Mouse (Mus musculus): Measurements from ENCODE around the gene Os9. TPM values are rescaled to one million over a fixed set of nuclear protein-coding genes. Genes with fewer than 3 reads are reported as not detected.
A peak's percentile ranks its signal among the peaks of the same experiment; 100 is the strongest.
"Not testable (repeated sequence)": the region's sequence is repeated elsewhere in the genome, so short reads cannot be mapped to it uniquely, and the experiment has no call there.

Os9 gene
- total and polyA plus RNA-seq, 2 experiments from 2014 or later, result 119 to 128 TPM

- 91% methylated on average over 18 of the region's 18 CpGs for whole genome bisulfite sequencing
- no peak for TF ChIP-seq CTCF (IDR thresholded peaks at IDR 0.05; ENCODE audit: low read depth)
- Histone ChIP-seq H3K4me1 (ENCODE audit: insufficient read depth, low read length) (no peaks in the 10 kb centered on the region), H3K4me2 (ENCODE audit: low read depth, low read length) (no peak overlapping the region), H3K9me3 (ENCODE audit: low read length) (no peaks in the 10 kb centered on the region), H3K9ac (replicated peaks; ENCODE audit: low read length) (no peak overlapping the region), H3K4me3 (ENCODE audit: low read length) (no peak overlapping the region), H3K27ac (no peak overlapping the region), H3K27me3 (ENCODE audit: insufficient read depth, low read length) (no peaks in the 10 kb centered on the region), H3K36me3 (ENCODE audit: insufficient read depth, low read length) (no peaks in the 10 kb centered on the region)
- DNase-seq (ENCODE audit: low spot score) (no peak), ATAC-seq (no peak)
Observed at GRCm38 (mm10) chr10:127138328-127139141, 17.6 kb upstream of the Os9 start.

DNA sequence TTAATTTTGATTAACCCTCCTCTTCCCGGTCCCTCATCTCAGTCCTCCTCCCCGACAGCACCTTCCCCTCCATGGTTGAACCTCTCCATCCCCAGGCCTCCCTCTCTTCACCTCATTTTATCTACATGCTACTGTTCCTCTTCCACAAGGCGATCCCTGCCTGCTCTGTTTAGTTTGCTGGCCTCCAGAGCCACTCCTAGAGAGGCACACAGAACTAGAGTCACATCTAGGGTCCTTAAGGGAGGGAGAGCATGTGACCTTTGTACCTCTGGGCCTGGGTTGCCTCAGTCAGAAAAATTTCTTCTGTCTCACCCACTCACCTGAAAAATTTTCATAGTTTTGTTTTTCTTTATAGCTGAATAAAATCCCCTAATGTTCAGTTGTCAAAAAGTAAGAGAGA is 17.0 kb upstream of the Os9 start:
- Histone ChIP-seq H3K9me3 (ENCODE audit: low read length) (no peaks in the 10 kb centered on the region), H3K4me1 (ENCODE audit: insufficient read depth, low read length) (no peaks in the 10 kb centered on the region), H3K27me3 (ENCODE audit: insufficient read depth, low read length) (no peaks in the 10 kb centered on the region), H3K36me3 (ENCODE audit: insufficient read depth, low read length) (no peaks in the 10 kb centered on the region), H3K4me2 (ENCODE audit: low read depth, low read length) (no peak overlapping the region), H3K4me3 (ENCODE audit: low read length) (no peak overlapping the region), H3K27ac (no peak overlapping the region), H3K9ac (replicated peaks; ENCODE audit: low read length) (no peak overlapping the region)
- TF ChIP-seq CTCF (IDR thresholded peaks at IDR 0.05; ENCODE audit: low read depth), result no peak
- no peak for DNase-seq (ENCODE audit: low spot score)
- no peak for ATAC-seq
- 91% methylated on average over 3 of the region's 3 CpGs for WGBS

- no peak overlapping the region for H3K27ac ChIP-seq
- no peak overlapping the region for H3K4me3 ChIP-seq (ENCODE audit: low read length)
- TF ChIP-seq CTCF (IDR thresholded peaks at IDR 0.05; ENCODE audit: low read depth), result no peak
- H3K36me3 ChIP-seq (ENCODE audit: insufficient read depth, low read length), result no peaks in the 10 kb centered on the region
- H3K4me2 ChIP-seq (ENCODE audit: low read depth, low read length), result no peak overlapping the region
- H3K27me3 ChIP-seq (ENCODE audit: insufficient read depth, low read length), result no peaks in the 10 kb centered on the region
- H3K9ac ChIP-seq (replicated peaks; ENCODE audit: low read length), result no peak overlapping the region
- no peaks in the 10 kb centered on the region for H3K4me1 ChIP-seq (ENCODE audit: insufficient read depth, low read length)
- WGBS, result 97% methylated on average over 4 of the region's 4 CpGs
- H3K9me3 ChIP-seq (ENCODE audit: low read length), result no peaks in the 10 kb centered on the region
- no peak for DNase-seq (ENCODE audit: low spot score)
- no peak for ATAC-seq
Observed at GRCm38 (mm10) chr10:127136510-127136909, 15.6 kb upstream of the Os9 start.

DNA sequence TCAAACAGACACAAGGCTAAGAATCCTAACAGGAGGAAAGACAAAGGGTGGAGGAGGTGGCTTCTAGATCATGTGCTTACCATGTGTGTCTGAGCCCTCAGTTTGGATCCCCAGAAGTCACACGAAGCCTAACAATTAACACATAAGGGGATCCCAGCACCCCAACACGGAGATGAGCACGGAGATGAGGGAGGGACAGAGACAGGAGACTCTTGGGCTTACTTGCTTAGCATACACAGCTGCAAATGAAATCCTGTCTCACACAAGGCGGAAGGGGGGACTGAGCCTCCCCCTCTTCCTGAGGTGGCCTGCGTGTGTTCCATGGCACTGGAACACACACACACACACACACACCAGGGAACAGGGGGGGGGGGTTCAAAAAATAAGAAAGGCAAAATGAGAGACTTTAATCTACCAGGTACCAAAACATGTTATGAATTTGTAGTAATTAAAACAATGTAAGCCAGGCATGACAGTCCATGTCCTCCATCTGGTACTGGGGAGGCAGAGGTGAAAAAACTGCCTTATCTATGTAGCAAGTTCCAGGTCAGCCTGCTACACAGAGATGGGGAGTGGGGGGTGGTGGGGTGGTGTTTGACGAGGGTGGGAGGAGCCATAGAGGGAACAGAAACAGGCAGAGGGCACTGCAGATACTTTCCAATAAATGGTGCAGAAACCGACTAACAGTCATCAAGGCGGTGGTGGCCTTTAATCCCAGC is 14.3 kb upstream of the Os9 start:
- H3K36me3 ChIP-seq (ENCODE audit: insufficient read depth, low read length), result no peaks in the 10 kb centered on the region
- H3K9me3 ChIP-seq (ENCODE audit: low read length), result no peaks in the 10 kb centered on the region
- H3K27ac ChIP-seq, result no peak overlapping the region
- no peak overlapping the region for H3K4me3 ChIP-seq (ENCODE audit: low read length)
- ATAC-seq (no peak), DNase-seq (ENCODE audit: low spot score) (no peak)
- no peak overlapping the region for H3K4me2 ChIP-seq (ENCODE audit: low read depth, low read length)
- 58% methylated on average over 8 of the region's 8 CpGs for WGBS
- H3K27me3 ChIP-seq (ENCODE audit: insufficient read depth, low read length), result no peaks in the 10 kb centered on the region
- no peak overlapping the region for H3K9ac ChIP-seq (replicated peaks; ENCODE audit: low read length)
- no peaks in the 10 kb centered on the region for H3K4me1 ChIP-seq (ENCODE audit: insufficient read depth, low read length)
- TF ChIP-seq CTCF (IDR thresholded peaks at IDR 0.05; ENCODE audit: low read depth), result no peak

GRCm38 (mm10) chr10:127134394-127135035 is 13.6 kb upstream of the Os9 start:
- H3K4me2 ChIP-seq (ENCODE audit: low read depth, low read length); H3K9me3 ChIP-seq (ENCODE audit: low read length); ATAC-seq; H3K9ac ChIP-seq (replicated peaks; ENCODE audit: low read length); H3K36me3 ChIP-seq (ENCODE audit: insufficient read depth, low read length); H3K27ac ChIP-seq; H3K4me3 ChIP-seq (ENCODE audit: low read length); DNase-seq (ENCODE audit: low spot score); H3K27me3 ChIP-seq (ENCODE audit: insufficient read depth, low read length); H3K4me1 ChIP-seq (ENCODE audit: insufficient read depth, low read length): not testable (repeated sequence)
- TF ChIP-seq CTCF (IDR thresholded peaks at IDR 0.05; ENCODE audit: low read depth), result peak; percentile 46
- WGBS, result 90% methylated on average over 3 of the region's 3 CpGs

- no peak overlapping the region for H3K4me3 ChIP-seq (ENCODE audit: low read length)
- H3K4me2 ChIP-seq (ENCODE audit: low read depth, low read length), result no peak overlapping the region
- DNase-seq (ENCODE audit: low spot score) (no peak), ATAC-seq (no peak)
- no peak overlapping the region for H3K27ac ChIP-seq
- H3K9ac ChIP-seq (replicated peaks; ENCODE audit: low read length), result no peak overlapping the region
- H3K9me3 ChIP-seq (ENCODE audit: low read length), result no peaks in the 10 kb centered on the region
- H3K4me1 ChIP-seq (ENCODE audit: insufficient read depth, low read length), result no peaks in the 10 kb centered on the region
- WGBS, result 73% methylated on average over 5 of the region's 5 CpGs
- no peaks in the 10 kb centered on the region for H3K36me3 ChIP-seq (ENCODE audit: insufficient read depth, low read length)
- no peaks in the 10 kb centered on the region for H3K27me3 ChIP-seq (ENCODE audit: insufficient read depth, low read length)
- TF ChIP-seq CTCF (IDR thresholded peaks at IDR 0.05; ENCODE audit: low read depth), result no peak
Observed at GRCm38 (mm10) chr10:127132469-127132868, 11.5 kb upstream of the Os9 start.
